Mouse (Mus musculus) right cerebral cortex, adult 2 months (tissue): ENCODE results near the gene Dus3l.

Experiments used
- DNase-seq, 2 experiments: peaks; one replicate each; pipeline ENCODE4 v3.0.0; 2021 to 2022; ENCODE audit warnings: low spot score in 2 of 2

The Dus3l gene

GRCm38 (mm10) chr17:56789286-56789685 is 24.7 kb downstream of the Dus3l start:
- DNase-seq: no peak

- no peak for DNase-seq
Observed at GRCm38 (mm10) chr17:56792588-56792987, 28.0 kb downstream of the Dus3l start.

- DNase-seq: no peak
Observed at GRCm38 (mm10) chr17:56793614-56794319, 29.2 kb downstream of the Dus3l start.

GRCm38 (mm10) chr17:56799276-56799675 is 34.7 kb downstream of the Dus3l start:
- no peak for DNase-seq

DNA sequence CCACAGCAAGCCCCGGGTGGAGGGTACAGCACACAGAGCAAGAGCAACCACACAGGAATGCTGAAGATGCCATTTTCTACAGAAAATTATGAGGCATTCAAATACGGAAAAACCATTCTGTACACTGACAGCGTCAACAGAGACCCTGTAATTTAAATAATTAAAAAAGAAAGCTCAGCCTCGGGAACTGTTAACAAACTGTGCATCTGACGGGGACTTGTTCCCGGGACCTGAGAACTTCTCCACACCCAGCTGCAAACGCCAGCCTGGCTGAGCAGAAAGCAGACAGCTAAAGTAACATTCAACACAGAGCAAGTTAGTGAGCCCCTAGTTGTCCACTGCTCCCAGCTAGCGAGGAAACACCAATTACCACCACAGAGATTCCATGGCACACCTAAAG is 37.5 kb downstream of the Dus3l start:
- no peak for DNase-seq

GRCm38 (mm10) chr17:56804952-56805351 is 40.4 kb downstream of the Dus3l start:
- no peak for DNase-seq

DNA sequence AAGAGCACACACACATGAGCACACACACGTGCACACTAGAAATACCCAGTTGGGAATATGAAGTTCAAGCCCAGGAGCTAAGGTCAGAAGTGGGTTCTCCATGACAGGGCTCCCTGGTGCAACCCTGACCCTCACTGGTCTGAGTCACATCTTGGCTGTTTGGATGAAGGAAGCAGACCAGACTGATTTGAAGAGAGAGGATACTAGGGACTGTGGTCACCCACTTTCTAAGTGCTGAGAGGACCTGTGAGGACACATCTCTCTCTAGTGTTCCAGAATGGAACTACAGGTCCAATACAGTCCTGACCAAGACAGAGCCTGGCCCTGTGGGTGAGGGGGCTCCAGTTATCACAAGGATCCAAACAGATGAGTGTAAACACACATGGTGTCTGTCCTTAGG is 41.2 kb downstream of the Dus3l start:
- DNase-seq: no peak

DNA sequence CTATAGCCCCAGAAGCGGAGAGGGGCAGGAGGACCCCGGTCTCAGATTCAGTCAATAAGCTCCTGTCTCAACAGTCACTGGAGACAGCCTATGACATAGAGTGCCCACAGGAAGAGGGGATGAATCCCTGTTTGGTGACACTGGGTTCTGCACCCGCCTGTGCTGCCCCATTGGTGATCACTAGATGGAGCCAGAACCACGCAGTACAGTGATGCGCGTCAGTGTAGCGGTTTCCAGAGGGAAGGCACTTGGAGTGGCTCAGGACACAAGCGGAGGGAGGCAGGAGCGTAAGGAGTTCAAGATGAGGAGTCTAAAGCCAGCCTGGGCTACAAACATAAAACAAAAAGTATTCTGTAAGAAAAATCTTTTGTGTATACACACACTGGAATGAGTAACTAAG is 44.0 kb downstream of the Dus3l start:
- peak; percentile 86 to 92 for DNase-seq

DNA sequence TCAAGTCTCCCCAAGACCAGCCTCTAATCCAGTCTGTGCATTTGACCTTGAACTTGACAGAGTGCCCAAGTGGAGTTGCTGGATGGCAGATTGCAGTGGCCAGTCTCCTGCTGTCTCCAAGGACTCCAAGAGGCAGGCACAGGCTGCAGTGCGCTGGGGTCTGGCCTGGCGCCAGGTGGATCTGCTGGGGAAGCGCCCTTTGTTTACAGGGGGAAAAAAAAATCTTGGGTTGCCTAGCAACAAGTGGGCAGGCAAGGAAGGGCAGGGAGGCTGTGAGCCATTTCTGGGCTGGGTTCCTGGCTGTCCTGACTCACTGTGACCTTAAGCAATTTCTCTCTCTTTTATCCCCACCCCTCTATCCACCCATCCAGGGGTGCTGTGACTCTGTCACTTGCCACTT is 45.7 kb downstream of the Dus3l start:
- peak; percentile 64 to 65 for DNase-seq

- peak; percentile 79 to 90 for DNase-seq
Observed at GRCm38 (mm10) chr17:56814316-56815056, 49.9 kb downstream of the Dus3l start.

- no peak for DNase-seq
Observed at GRCm38 (mm10) chr17:56815057-56815345, 50.4 kb downstream of the Dus3l start.

DNA sequence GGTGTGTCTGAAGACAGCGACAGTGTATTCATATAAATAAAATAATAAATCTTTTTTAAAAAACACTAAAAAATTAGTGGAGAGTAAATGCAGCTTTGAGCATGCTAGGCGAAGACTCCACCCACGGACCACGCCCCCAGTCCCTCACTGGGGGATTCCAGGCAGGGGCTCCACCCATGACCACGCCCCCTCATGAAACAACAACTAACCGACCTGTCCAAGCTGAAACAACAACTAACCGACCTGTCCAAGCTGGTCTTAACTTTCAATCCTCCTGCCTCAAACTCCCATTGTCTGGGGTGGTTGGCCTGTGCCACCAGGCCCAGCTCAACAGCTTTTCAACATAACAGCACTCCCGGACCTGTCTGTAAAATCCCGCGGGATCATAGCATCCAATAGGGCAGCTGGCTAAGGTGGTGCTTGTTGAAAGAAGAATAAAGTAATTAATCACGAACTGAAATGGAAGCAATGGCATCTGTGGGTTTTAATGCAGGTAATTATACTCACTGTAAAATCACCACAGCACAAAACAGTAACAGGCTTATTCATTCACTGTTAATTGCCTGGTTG is 53.6 kb downstream of the Dus3l start:
- DNase-seq: no peak

DNA sequence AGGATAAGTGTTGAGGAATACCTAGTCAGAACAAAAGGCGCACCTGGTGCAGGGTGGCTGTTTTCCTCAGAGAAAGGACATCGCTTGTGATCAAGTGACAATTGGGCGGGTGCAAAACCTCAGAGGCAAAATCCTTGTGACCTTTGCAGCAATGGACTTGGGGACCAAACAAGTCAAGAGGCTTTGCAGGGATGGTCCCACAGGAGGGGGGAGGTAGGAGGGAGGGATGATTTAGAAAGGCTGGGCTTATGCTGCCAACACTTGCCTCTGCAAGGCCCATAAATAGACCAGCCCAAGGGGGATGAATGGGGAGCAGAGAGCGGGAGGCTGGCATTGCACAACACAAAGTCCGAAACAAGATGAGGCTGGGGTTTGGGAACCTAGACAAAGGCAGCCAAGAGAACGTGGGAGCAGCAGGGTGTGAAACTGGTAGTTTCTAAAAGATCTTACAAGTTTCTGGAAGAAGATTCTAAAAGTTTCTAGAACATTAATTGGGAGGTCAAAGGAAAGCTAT is 54.5 kb downstream of the Dus3l start:
- no peak for DNase-seq
